Mouse (Mus musculus): ENCODE data around the gene Itpripl2. TPM values are rescaled to one million over a fixed set of nuclear protein-coding genes. Genes with fewer than 3 reads are reported as not detected.

Itpripl2 gene
- polyA plus RNA-seq, 1 experiment from 2014 or later: 0.29 TPM

GRCm38 (mm10) chr7:118453722-118454121 is 38.1 kb downstream of the Itpripl2 start:
- Histone ChIP-seq H3K36me3 (ENCODE audit: control insufficient read depth, insufficient read depth, low read length) (no peaks in the 10 kb centered on the region), H3K4me3 (ENCODE audit: low read depth, low read length) (no peak overlapping the region), H3K9me3 (ENCODE audit: control insufficient read depth, low read length) (no peaks in the 10 kb centered on the region), H3K9ac (replicated peaks; ENCODE audit: low read depth, low read length) (no peak overlapping the region), H3K4me1 (ENCODE audit: control insufficient read depth, insufficient read depth, low read length) (no peaks in the 10 kb centered on the region), H3K27me3 (ENCODE audit: control insufficient read depth, insufficient read depth, low read length) (no peaks in the 10 kb centered on the region), H3K4me2 (ENCODE audit: low read depth, low read length) (no peak overlapping the region), H3K27ac (ENCODE audit: low read depth, low read length) (no peak overlapping the region)
- WGBS: 55% methylated on average over 4 of the region's 4 CpGs
- ATAC-seq (ENCODE audit: low read depth): no peak

GRCm38 (mm10) chr7:118452940-118453339 is 38.8 kb downstream of the Itpripl2 start:
- no peak for ATAC-seq (ENCODE audit: low read depth)
- Histone ChIP-seq H3K4me1 (ENCODE audit: control insufficient read depth, insufficient read depth, low read length) (peaks cover 3% of the 10 kb centered on the region; the same call in 1 of the 2 replicates), H3K36me3 (ENCODE audit: control insufficient read depth, insufficient read depth, low read length) (no peaks in the 10 kb centered on the region), H3K9me3 (ENCODE audit: control insufficient read depth, low read length) (no peaks in the 10 kb centered on the region), H3K4me3 (ENCODE audit: low read depth, low read length) (no peak overlapping the region), H3K9ac (replicated peaks; ENCODE audit: low read depth, low read length) (no peak overlapping the region), H3K27me3 (ENCODE audit: control insufficient read depth, insufficient read depth, low read length) (0 out of 2 replicates have a peak, but pooled peaks cover 4% of the 10 kb centered on the region), H3K27ac (ENCODE audit: low read depth, low read length) (no peak overlapping the region), H3K4me2 (ENCODE audit: low read depth, low read length) (no peak overlapping the region)
- WGBS: 56% methylated on average over 2 of the region's 2 CpGs

- ATAC-seq (ENCODE audit: low read depth): peak; percentile 65
- no peaks in the 10 kb centered on the region for H3K9me3 ChIP-seq (ENCODE audit: control insufficient read depth, low read length)
- no peaks in the 10 kb centered on the region for H3K36me3 ChIP-seq (ENCODE audit: control insufficient read depth, insufficient read depth, low read length)
- peak within 1 kb of the TSS; percentile 62 for H3K4me3 ChIP-seq (ENCODE audit: low read depth, low read length)
- no peak within 1 kb of the TSS for H3K27ac ChIP-seq (ENCODE audit: low read depth, low read length)
- 0 out of 2 replicates have a peak, but pooled peaks cover 9% of the 10 kb centered on the region for H3K27me3 ChIP-seq (ENCODE audit: control insufficient read depth, insufficient read depth, low read length)
- H3K4me2 ChIP-seq (ENCODE audit: low read depth, low read length): peak within 1 kb of the TSS; percentile 93
- peak within 1 kb of the TSS; percentile 63 for H3K9ac ChIP-seq (replicated peaks; ENCODE audit: low read depth, low read length)
- peaks cover 8% of the 10 kb centered on the region; the same call in 1 of the 2 replicates for H3K4me1 ChIP-seq (ENCODE audit: control insufficient read depth, insufficient read depth, low read length)
- under 1% methylated on average over 57 of the region's 58 CpGs for WGBS
These were observed 43.4 kb downstream of the Itpripl2 start, which contains the start of gene Syt17 for GRCm38 (mm10) chr7:118448134-118448967. Syt17 (minus strand) TSS chr7:118448222.

- Histone ChIP-seq H3K4me3 (ENCODE audit: low read depth, low read length) (peak overlapping the region; percentile 62), H3K4me2 (ENCODE audit: low read depth, low read length) (peak overlapping the region; percentile 93), H3K27me3 (ENCODE audit: control insufficient read depth, insufficient read depth, low read length) (0 out of 2 replicates have a peak, but pooled peaks cover 9% of the 10 kb centered on the region), H3K4me1 (ENCODE audit: control insufficient read depth, insufficient read depth, low read length) (peaks cover 8% of the 10 kb centered on the region; the same call in 1 of the 2 replicates), H3K9ac (replicated peaks; ENCODE audit: low read depth, low read length) (peak overlapping the region; percentile 63), H3K36me3 (ENCODE audit: control insufficient read depth, insufficient read depth, low read length) (no peaks in the 10 kb centered on the region), H3K27ac (ENCODE audit: low read depth, low read length) (no peak overlapping the region), H3K9me3 (ENCODE audit: control insufficient read depth, low read length) (no peaks in the 10 kb centered on the region)
- under 1% methylated on average over 65 of the region's 65 CpGs for whole genome bisulfite sequencing
- ATAC-seq (ENCODE audit: low read depth): peak; percentile 74
These were observed 44.3 kb downstream of the Itpripl2 start for GRCm38 (mm10) chr7:118447291-118448133.

- H3K27me3 ChIP-seq (ENCODE audit: control insufficient read depth, insufficient read depth, low read length): 0 out of 2 replicates have a peak, but pooled peaks cover 9% of the 10 kb centered on the region
These were observed 47.8 kb downstream of the Itpripl2 start for GRCm38 (mm10) chr7:118443895-118444485.

GRCm38 (mm10) chr7:118443371-118443770 is 48.4 kb downstream of the Itpripl2 start:
- H3K9ac ChIP-seq (replicated peaks; ENCODE audit: low read depth, low read length): no peak overlapping the region
- no peak overlapping the region for H3K4me2 ChIP-seq (ENCODE audit: low read depth, low read length)
- no peak overlapping the region for H3K4me3 ChIP-seq (ENCODE audit: low read depth, low read length)
- H3K9me3 ChIP-seq (ENCODE audit: control insufficient read depth, low read length): no peaks in the 10 kb centered on the region
- H3K27me3 ChIP-seq (ENCODE audit: control insufficient read depth, insufficient read depth, low read length): 0 out of 2 replicates have a peak, but pooled peaks cover 9% of the 10 kb centered on the region
- WGBS: 7% methylated on average over 8 of the region's 9 CpGs
- no peak overlapping the region for H3K27ac ChIP-seq (ENCODE audit: low read depth, low read length)
- no peaks in the 10 kb centered on the region for H3K36me3 ChIP-seq (ENCODE audit: control insufficient read depth, insufficient read depth, low read length)
- H3K4me1 ChIP-seq (ENCODE audit: control insufficient read depth, insufficient read depth, low read length): peaks cover 6% of the 10 kb centered on the region; the same call in 1 of the 2 replicates
- no peak for ATAC-seq (ENCODE audit: low read depth)

More at GRCm38 (mm10) chr7:118443895-118444485, 47.8 kb downstream of the Itpripl2 start:
- H3K4me1 ChIP-seq (ENCODE audit: control insufficient read depth, insufficient read depth, low read length): peaks cover 8% of the 10 kb centered on the region; the same call in 1 of the 2 replicates
- 60% methylated on average over 7 of the region's 7 CpGs for WGBS
- H3K27ac ChIP-seq (ENCODE audit: low read depth, low read length): no peak overlapping the region
- ATAC-seq (ENCODE audit: low read depth): no peak
- no peak overlapping the region for H3K4me3 ChIP-seq (ENCODE audit: low read depth, low read length)
- H3K36me3 ChIP-seq (ENCODE audit: control insufficient read depth, insufficient read depth, low read length): no peaks in the 10 kb centered on the region
- no peaks in the 10 kb centered on the region for H3K9me3 ChIP-seq (ENCODE audit: control insufficient read depth, low read length)
- no peak overlapping the region for H3K9ac ChIP-seq (replicated peaks; ENCODE audit: low read depth, low read length)
- H3K4me2 ChIP-seq (ENCODE audit: low read depth, low read length): no peak overlapping the region

- Histone ChIP-seq H3K4me3 (ENCODE audit: low read depth, low read length) (no peak overlapping the region), H3K9me3 (ENCODE audit: control insufficient read depth, low read length) (no peaks in the 10 kb centered on the region), H3K27me3 (ENCODE audit: control insufficient read depth, insufficient read depth, low read length) (no peaks in the 10 kb centered on the region), H3K36me3 (ENCODE audit: control insufficient read depth, insufficient read depth, low read length) (no peaks in the 10 kb centered on the region), H3K27ac (ENCODE audit: low read depth, low read length) (no peak overlapping the region), H3K4me1 (ENCODE audit: control insufficient read depth, insufficient read depth, low read length) (no peaks in the 10 kb centered on the region), H3K9ac (replicated peaks; ENCODE audit: low read depth, low read length) (no peak overlapping the region), H3K4me2 (ENCODE audit: low read depth, low read length) (no peak overlapping the region)
- 88% methylated on average over 6 of the region's 6 CpGs for WGBS
- ATAC-seq (ENCODE audit: low read depth): no peak
These were observed 50.2 kb downstream of the Itpripl2 start for GRCm38 (mm10) chr7:118441535-118441934.

- Histone ChIP-seq H3K36me3 (ENCODE audit: control insufficient read depth, insufficient read depth, low read length) (no peaks in the 10 kb centered on the region), H3K4me3 (ENCODE audit: low read depth, low read length) (no peak overlapping the region), H3K4me1 (ENCODE audit: control insufficient read depth, insufficient read depth, low read length) (no peaks in the 10 kb centered on the region), H3K9me3 (ENCODE audit: control insufficient read depth, low read length) (no peaks in the 10 kb centered on the region), H3K27me3 (ENCODE audit: control insufficient read depth, insufficient read depth, low read length) (no peaks in the 10 kb centered on the region), H3K4me2 (ENCODE audit: low read depth, low read length) (no peak overlapping the region), H3K27ac (ENCODE audit: low read depth, low read length) (no peak overlapping the region), H3K9ac (replicated peaks; ENCODE audit: low read depth, low read length) (no peak overlapping the region)
- 60% methylated on average over 7 of the region's 7 CpGs for WGBS
- no peak for ATAC-seq (ENCODE audit: low read depth)
These were observed 54.5 kb downstream of the Itpripl2 start for GRCm38 (mm10) chr7:118437101-118437802.
